Mouse (Mus musculus) forebrain, embryonic 10.5 days (tissue): ENCODE measurements around the gene Elovl6. TPM values are rescaled to one million over a fixed set of nuclear protein-coding genes. Genes with fewer than 3 reads are reported as not detected.

Experiments
- DNase-seq: peaks from one replicate; pipeline ENCODE4 v3.0.0-alpha.2; 2017; ENCODE audit warnings: low spot score; ENCODE audit errors: extremely low spot score
- H3K27ac ChIP-seq: fragments of 300-500 bp; sonication (generic); 2 replicates; pipeline ENCODE4 v1.5.1; 2016; ENCODE audit warnings: mild to moderate bottlenecking
- H3K27me3 ChIP-seq: fragments of 300-500 bp; sonication (generic); 2 replicates; pipeline ENCODE4 v1.6.1; 2016; ENCODE audit warnings: mild to moderate bottlenecking; ENCODE audit not compliant: poor library complexity, severe bottlenecking
- H3K36me3 ChIP-seq: fragments of 300-500 bp; sonication (generic); replicated peaks from 2 replicates; pipeline ENCODE4 v1.6.1; 2016; ENCODE audit warnings: mild to moderate bottlenecking, moderate library complexity
- H3K4me1 ChIP-seq: fragments of 300-500 bp; sonication (generic); 2 replicates; pipeline ENCODE4 v1.6.1; 2016
- H3K4me3 ChIP-seq: fragments of 300-500 bp; sonication (generic); 2 replicates; pipeline ENCODE4 v1.5.1; 2016; ENCODE audit warnings: mild to moderate bottlenecking, moderate library complexity
- H3K9me3 ChIP-seq: fragments of 300-500 bp; sonication (generic); 2 replicates; pipeline ENCODE4 v1.6.1; 2016; ENCODE audit warnings: mild to moderate bottlenecking, moderate library complexity
- WGBS: fragments of 180-500 bp; shearing (Covaris S2); methylation state at CpG from one replicate; pipeline ENCODE4 v1.1.7; 2016; 5-methylcytosine and 5-hydroxymethylcytosine counted together
- polyA plus RNA-seq: library from polyadenylated mRNA; unstranded; fragments of >200 nt; fragmentation: Nextera tagmentation; extraction: Ambion mirVana; gene quantifications from 2 replicates; pipeline ENCODE4 v1.2.1, GENCODE M21; 2016

Elovl6 gene
- polyA plus RNA-seq, 1 experiment from 2014 or later: 48.2 TPM

- H3K9me3 ChIP-seq: no peaks in the 10 kb centered on the region
- no peak overlapping the region for H3K27ac ChIP-seq
- no peak overlapping the region for H3K4me3 ChIP-seq
- H3K4me1 ChIP-seq: peaks cover 25% of the 10 kb centered on the region
- WGBS: 89% methylated on average over 3 of the region's 3 CpGs
- DNase-seq: no peak
- no peaks in the 10 kb centered on the region for H3K27me3 ChIP-seq
- peaks cover 66% of the 10 kb centered on the region for H3K36me3 ChIP-seq
These were observed 61.6 kb downstream of the Elovl6 start for GRCm38 (mm10) chr3:129593735-129594134.

GRCm38 (mm10) chr3:129596098-129596497, 63.9 kb downstream of the Elovl6 start:
- H3K9me3 ChIP-seq: no peaks in the 10 kb centered on the region
- H3K27me3 ChIP-seq: no peaks in the 10 kb centered on the region
- no peak overlapping the region for H3K27ac ChIP-seq
- no peak for DNase-seq
- peaks cover 49% of the 10 kb centered on the region for H3K36me3 ChIP-seq
- H3K4me1 ChIP-seq: peaks cover 15% of the 10 kb centered on the region
- 96% methylated on average over 6 of the region's 6 CpGs for WGBS
- H3K4me3 ChIP-seq: no peak overlapping the region

- no peak overlapping the region for H3K4me3 ChIP-seq
- H3K36me3 ChIP-seq: peaks cover 22% of the 10 kb centered on the region
- DNase-seq: no peak
- H3K27me3 ChIP-seq: no peaks in the 10 kb centered on the region
- H3K27ac ChIP-seq: no peak overlapping the region
- peaks cover 14% of the 10 kb centered on the region for H3K4me1 ChIP-seq
- WGBS: 88% methylated on average over 9 of the region's 9 CpGs
- H3K9me3 ChIP-seq: no peaks in the 10 kb centered on the region
These were observed 70.1 kb downstream of the Elovl6 start for GRCm38 (mm10) chr3:129602289-129602688.

GRCm38 (mm10) chr3:129605487-129605886, 73.3 kb downstream of the Elovl6 start:
- Histone ChIP-seq H3K4me1 (peaks cover 5% of the 10 kb centered on the region; the same call in 1 of the 2 replicates), H3K27me3 (no peaks in the 10 kb centered on the region), H3K9me3 (no peaks in the 10 kb centered on the region), H3K36me3 (peaks cover 49% of the 10 kb centered on the region), H3K4me3 (no peak overlapping the region), H3K27ac (no peak overlapping the region)
- DNase-seq: no peak
- 77% methylated on average over 7 of the region's 7 CpGs for WGBS

- no peaks in the 10 kb centered on the region for H3K27me3 ChIP-seq
- H3K4me1 ChIP-seq: peaks cover 5% of the 10 kb centered on the region; the same call in 1 of the 2 replicates
- peaks cover 53% of the 10 kb centered on the region for H3K36me3 ChIP-seq
- DNase-seq: no peak
- 57% methylated on average over 6 of the region's 6 CpGs for WGBS
- H3K27ac ChIP-seq: no peak overlapping the region
- H3K4me3 ChIP-seq: no peak overlapping the region
- H3K9me3 ChIP-seq: no peaks in the 10 kb centered on the region
These were observed 73.8 kb downstream of the Elovl6 start for GRCm38 (mm10) chr3:129605934-129606333.

- no peaks in the 10 kb centered on the region for H3K27me3 ChIP-seq
- no peak overlapping the region for H3K4me3 ChIP-seq
- no peak overlapping the region for H3K27ac ChIP-seq
- peaks cover 9% of the 10 kb centered on the region; the same call in 1 of the 2 replicates for H3K4me1 ChIP-seq
- H3K36me3 ChIP-seq: peaks cover 61% of the 10 kb centered on the region
- 94% methylated on average over 8 of the region's 8 CpGs for WGBS
- H3K9me3 ChIP-seq: no peaks in the 10 kb centered on the region
- DNase-seq: no peak
These were observed 79.5 kb downstream of the Elovl6 start for GRCm38 (mm10) chr3:129611626-129612025.

- no peak for DNase-seq
- peaks cover 65% of the 10 kb centered on the region for H3K36me3 ChIP-seq
- WGBS: 95% methylated on average over 25 of the region's 25 CpGs
These were observed 80.3 kb downstream of the Elovl6 start for GRCm38 (mm10) chr3:129612311-129613097.

GRCm38 (mm10) chr3:129613756-129614155, 81.6 kb downstream of the Elovl6 start:
- WGBS: 89% methylated on average over 7 of the region's 7 CpGs
- Histone ChIP-seq H3K27ac (no peak overlapping the region), H3K27me3 (no peaks in the 10 kb centered on the region)

More at GRCm38 (mm10) chr3:129612311-129613097, 80.3 kb downstream of the Elovl6 start:
- H3K4me1 ChIP-seq: peaks cover 9% of the 10 kb centered on the region; the same call in 1 of the 2 replicates
- H3K27me3 ChIP-seq: no peaks in the 10 kb centered on the region
- no peak overlapping the region for H3K4me3 ChIP-seq
- H3K27ac ChIP-seq: no peak overlapping the region
- H3K9me3 ChIP-seq: no peaks in the 10 kb centered on the region

GRCm38 (mm10) chr3:129614216-129614615, 82.1 kb downstream of the Elovl6 start:
- Histone ChIP-seq H3K9me3 (no peaks in the 10 kb centered on the region), H3K4me3 (no peak overlapping the region), H3K36me3 (peaks cover 65% of the 10 kb centered on the region), H3K4me1 (peaks cover 9% of the 10 kb centered on the region; the same call in 1 of the 2 replicates), H3K27ac (no peak overlapping the region), H3K27me3 (no peaks in the 10 kb centered on the region)
- 64% methylated on average over 2 of the region's 2 CpGs for WGBS
- no peak for DNase-seq

More at GRCm38 (mm10) chr3:129613756-129614155, 81.6 kb downstream of the Elovl6 start:
- Histone ChIP-seq H3K36me3 (peaks cover 65% of the 10 kb centered on the region), H3K4me3 (no peak overlapping the region), H3K4me1 (peaks cover 9% of the 10 kb centered on the region; the same call in 1 of the 2 replicates), H3K9me3 (no peaks in the 10 kb centered on the region)
- no peak for DNase-seq

GRCm38 (mm10) chr3:129617450-129617849, 85.3 kb downstream of the Elovl6 start:
- Histone ChIP-seq H3K27ac (no peak overlapping the region), H3K9me3 (no peaks in the 10 kb centered on the region), H3K36me3 (peaks cover 61% of the 10 kb centered on the region), H3K27me3 (no peaks in the 10 kb centered on the region), H3K4me1 (peaks cover 9% of the 10 kb centered on the region; the same call in 1 of the 2 replicates), H3K4me3 (no peak overlapping the region)
- 92% methylated on average over 11 of the region's 11 CpGs for WGBS
- no peak for DNase-seq

- no peak for DNase-seq
- Histone ChIP-seq H3K9me3 (no peaks in the 10 kb centered on the region), H3K36me3 (peaks cover 45% of the 10 kb centered on the region)
These were observed 87.1 kb downstream of the Elovl6 start for GRCm38 (mm10) chr3:129619194-129619775.

GRCm38 (mm10) chr3:129620802-129621201, 88.6 kb downstream of the Elovl6 start:
- WGBS: 97% methylated on average over 3 of the region's 3 CpGs
- no peak overlapping the region for H3K4me3 ChIP-seq
- H3K36me3 ChIP-seq: peaks cover 49% of the 10 kb centered on the region
- no peaks in the 10 kb centered on the region for H3K27me3 ChIP-seq
- DNase-seq: no peak
- no peaks in the 10 kb centered on the region for H3K9me3 ChIP-seq
- peaks cover 3% of the 10 kb centered on the region; the same call in 1 of the 2 replicates for H3K4me1 ChIP-seq
- no peak overlapping the region for H3K27ac ChIP-seq

More at GRCm38 (mm10) chr3:129619194-129619775, 87.1 kb downstream of the Elovl6 start:
- H3K27ac ChIP-seq: no peak overlapping the region
- WGBS: 93% methylated on average over 16 of the region's 16 CpGs
- H3K27me3 ChIP-seq: no peaks in the 10 kb centered on the region
- H3K4me3 ChIP-seq: no peak overlapping the region
- H3K4me1 ChIP-seq: peaks cover under 1% of the 10 kb centered on the region; the same call in 1 of the 2 replicates

- no peaks in the 10 kb centered on the region for H3K9me3 ChIP-seq
- H3K27ac ChIP-seq: no peak overlapping the region
- H3K4me1 ChIP-seq: peaks cover 5% of the 10 kb centered on the region; the same call in 1 of the 2 replicates
- WGBS: 80% methylated on average over 5 of the region's 5 CpGs
- no peak overlapping the region for H3K4me3 ChIP-seq
- no peak for DNase-seq
- H3K27me3 ChIP-seq: no peaks in the 10 kb centered on the region
- peaks cover 52% of the 10 kb centered on the region for H3K36me3 ChIP-seq
These were observed 89.1 kb downstream of the Elovl6 start for GRCm38 (mm10) chr3:129621255-129621654.
